Mouse (Mus musculus): Measurements from ENCODE around the gene Phf2. TPM values are rescaled to one million over a fixed set of nuclear protein-coding genes. Genes with fewer than 3 reads are reported as not detected.
"Not testable (repeated sequence)": the region's sequence is repeated elsewhere in the genome, so short reads cannot be mapped to it uniquely, and the experiment has no call there.

Gene Phf2
- polyA plus RNA-seq, 1 experiment from 2014 or later, result 3.6 TPM

DNA sequence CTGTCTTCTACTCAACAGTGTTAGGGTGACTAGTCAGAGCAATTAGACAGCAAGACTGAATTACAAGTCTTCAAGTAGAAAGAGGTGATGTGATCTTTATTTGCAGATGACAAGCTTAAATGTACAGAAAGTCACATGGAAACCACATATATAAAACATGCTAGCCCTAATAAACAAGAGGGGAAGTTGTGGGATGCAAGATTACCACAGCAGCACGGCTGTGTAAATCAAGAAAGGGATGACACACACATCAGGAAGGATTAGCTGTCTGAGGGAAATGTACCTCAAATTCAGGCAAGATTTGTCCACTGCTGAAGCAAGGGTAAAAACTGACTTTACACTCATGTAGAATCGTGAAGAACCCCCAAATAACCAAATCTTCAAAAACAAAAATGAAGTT lies 32.6 kb downstream of the Phf2 start:
- Histone ChIP-seq H3K36me3 (peaks cover 14% of the 10 kb centered on the region), H3K27ac (replicated peaks) (no peak overlapping the region), H3K9me3 (no peaks in the 10 kb centered on the region), H3K9ac (no peak overlapping the region), H3K4me2 (no peak overlapping the region), H3K4me1 (peaks cover 42% of the 10 kb centered on the region), H3K4me3 (no peak overlapping the region), H3K27me3 (replicated peaks) (no peaks in the 10 kb centered on the region)
- ATAC-seq (ENCODE audit: extremely low read depth, insufficient number of reproducible peaks, low FRiP score, low TSS enrichment), result no peak
- WGBS, result 79% methylated on average over 2 of the region's 2 CpGs

DNA sequence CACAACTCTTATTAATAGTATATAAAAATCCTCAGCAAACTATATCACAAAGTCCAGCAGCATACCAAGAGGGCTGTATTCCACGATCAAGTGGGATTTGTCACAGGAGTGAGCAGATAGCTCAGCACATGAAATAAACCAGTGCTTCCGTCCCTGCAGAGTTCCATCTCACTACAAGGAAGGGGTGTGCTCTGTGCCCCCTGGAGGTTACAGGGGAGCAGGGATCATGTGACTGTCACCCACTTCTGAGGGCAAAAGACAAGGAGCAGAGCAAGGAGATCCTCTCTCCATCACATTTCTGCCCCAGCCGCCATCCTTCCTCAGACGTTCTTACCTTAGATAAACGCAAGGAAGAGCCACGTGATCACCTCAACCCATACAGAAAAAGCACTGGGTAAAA lies 33.4 kb downstream of the Phf2 start:
- H3K36me3 ChIP-seq, result peaks cover 19% of the 10 kb centered on the region
- H3K4me2 ChIP-seq, result no peak overlapping the region
- H3K27ac ChIP-seq (replicated peaks), result no peak overlapping the region
- H3K27me3 ChIP-seq (replicated peaks), result no peaks in the 10 kb centered on the region
- no peak for ATAC-seq (ENCODE audit: extremely low read depth, insufficient number of reproducible peaks, low FRiP score, low TSS enrichment)
- WGBS, result 61% methylated on average over 6 of the region's 6 CpGs
- no peaks in the 10 kb centered on the region for H3K9me3 ChIP-seq
- H3K4me1 ChIP-seq, result peaks cover 42% of the 10 kb centered on the region
- H3K4me3 ChIP-seq, result no peak overlapping the region
- H3K9ac ChIP-seq, result no peak overlapping the region

DNA sequence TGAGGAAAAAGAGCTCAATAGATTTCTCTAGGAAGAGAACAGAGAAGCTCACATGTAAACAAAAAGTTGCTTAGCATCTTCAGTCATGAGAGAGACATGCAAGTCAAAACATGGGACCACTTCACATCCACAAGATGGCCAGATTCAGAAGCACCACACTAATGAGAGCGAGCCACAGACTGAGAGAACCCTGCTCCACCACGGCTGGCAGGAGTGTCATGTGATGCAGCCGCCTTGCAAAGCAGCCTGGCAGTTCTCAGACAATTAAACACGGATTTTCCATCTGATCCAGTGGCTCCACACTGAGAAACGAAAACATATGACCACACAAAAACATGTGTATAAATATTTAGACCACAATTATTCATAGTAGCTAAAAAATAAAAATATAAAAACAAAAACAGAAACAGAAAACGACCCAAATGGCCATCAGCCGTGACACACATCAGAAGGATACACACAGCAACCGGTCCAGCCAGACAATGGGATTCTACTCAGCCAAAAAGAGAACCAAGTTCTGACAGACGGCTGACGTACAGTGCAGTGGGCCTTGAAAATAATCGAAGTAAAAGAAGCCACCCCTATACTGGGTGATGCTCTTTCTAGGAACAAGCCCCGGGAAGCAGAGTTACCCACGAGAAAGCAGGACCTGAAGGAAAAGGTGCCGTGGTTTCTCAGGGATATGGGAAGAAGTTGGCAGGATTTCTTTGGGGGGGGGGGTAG lies 40.2 kb downstream of the Phf2 start:
- Histone ChIP-seq H3K36me3 (peaks cover 84% of the 10 kb centered on the region), H3K27ac (replicated peaks) (no peak overlapping the region)
- WGBS, result 81% methylated on average over 14 of the region's 14 CpGs

DNA sequence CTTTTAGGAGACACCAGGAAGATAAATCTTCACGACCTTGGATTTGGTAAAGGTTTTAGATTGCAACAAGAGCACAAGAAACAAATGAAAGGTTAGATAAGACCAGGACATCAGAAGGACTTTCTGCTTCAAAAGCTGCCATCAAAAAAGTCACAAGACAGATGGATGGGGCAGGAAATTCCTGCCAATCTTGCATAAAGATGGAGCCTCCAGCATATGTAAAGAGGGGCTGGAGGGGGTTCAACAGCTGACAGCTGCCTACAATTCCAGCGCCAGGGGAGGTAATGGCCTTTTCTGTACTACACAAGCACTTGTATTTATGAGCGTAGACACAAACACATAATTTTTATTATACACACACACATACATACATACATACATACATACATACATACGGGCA lies 41.1 kb downstream of the Phf2 start:
- Histone ChIP-seq H3K9ac (no peak overlapping the region), H3K36me3 (peaks cover 90% of the 10 kb centered on the region), H3K27ac (replicated peaks) (no peak overlapping the region), H3K9me3 (no peaks in the 10 kb centered on the region), H3K27me3 (replicated peaks) (no peaks in the 10 kb centered on the region), H3K4me2 (no peak overlapping the region), H3K4me3 (no peak overlapping the region), H3K4me1 (no peaks in the 10 kb centered on the region)
- WGBS, result 80% methylated on average over 4 of the region's 4 CpGs
- no peak for ATAC-seq (ENCODE audit: extremely low read depth, insufficient number of reproducible peaks, low FRiP score, low TSS enrichment)

More for the DNA sequence above, 40.2 kb downstream of the Phf2 start:
- H3K9ac ChIP-seq, result no peak overlapping the region
- H3K4me2 ChIP-seq, result no peak overlapping the region
- no peak overlapping the region for H3K4me3 ChIP-seq
- H3K9me3 ChIP-seq, result no peaks in the 10 kb centered on the region
- peaks cover 6% of the 10 kb centered on the region; the same call in 1 of the 2 replicates for H3K4me1 ChIP-seq
- H3K27me3 ChIP-seq (replicated peaks), result no peaks in the 10 kb centered on the region
- no peak for ATAC-seq (ENCODE audit: extremely low read depth, insufficient number of reproducible peaks, low FRiP score, low TSS enrichment)

DNA sequence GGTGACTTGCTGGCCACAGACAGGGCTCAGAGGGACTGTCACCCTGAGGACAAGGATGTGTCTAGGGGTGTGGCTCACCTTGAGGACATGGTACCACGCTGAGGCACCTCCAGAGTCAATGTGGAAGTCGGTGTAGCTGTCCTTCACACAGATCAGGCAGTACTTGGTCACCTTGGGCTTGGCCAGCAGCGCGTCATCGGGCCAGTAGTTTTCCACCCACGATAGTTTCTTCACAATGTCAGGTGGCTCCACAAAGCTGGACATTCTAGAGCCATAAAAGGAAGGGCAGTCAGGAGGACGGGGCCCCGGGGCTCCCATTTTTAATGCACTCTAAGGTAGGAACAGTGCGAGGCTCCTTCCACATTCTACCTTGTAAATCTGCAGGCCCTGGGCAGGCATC lies 48.0 kb downstream of the Phf2 start:
- no peak for ATAC-seq (ENCODE audit: extremely low read depth, insufficient number of reproducible peaks, low FRiP score, low TSS enrichment)
- WGBS, result 90% methylated on average over 9 of the region's 9 CpGs
- H3K27me3 ChIP-seq (replicated peaks), result no peaks in the 10 kb centered on the region
- peaks cover 98% of the 10 kb centered on the region for H3K36me3 ChIP-seq
- no peak overlapping the region for H3K4me3 ChIP-seq
- H3K9ac ChIP-seq, result no peak overlapping the region
- H3K4me2 ChIP-seq, result no peak overlapping the region
- no peaks in the 10 kb centered on the region for H3K9me3 ChIP-seq
- no peak overlapping the region for H3K27ac ChIP-seq (replicated peaks)
- H3K4me1 ChIP-seq, result no peaks in the 10 kb centered on the region

DNA sequence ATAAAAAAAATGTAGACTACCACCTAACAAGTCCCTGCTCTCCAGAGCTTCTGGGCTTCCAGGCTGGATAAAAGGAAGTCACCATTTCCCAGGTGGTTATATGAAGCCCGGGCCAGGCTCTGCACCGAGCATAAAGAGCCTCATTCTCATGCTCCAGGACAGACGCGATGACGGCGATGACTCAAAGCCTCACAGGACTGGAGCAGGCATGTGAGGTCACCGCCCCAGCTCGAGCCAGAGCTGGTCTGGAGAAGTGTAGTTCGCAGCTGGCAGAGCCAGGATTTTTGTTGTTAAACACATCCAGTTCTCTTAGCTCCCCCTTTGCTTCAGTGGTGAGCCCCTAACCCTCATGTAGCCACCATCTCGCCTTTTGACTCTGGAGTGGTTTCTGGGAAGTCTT lies 48.6 kb downstream of the Phf2 start:
- Histone ChIP-seq H3K36me3 (peaks cover 98% of the 10 kb centered on the region), H3K4me3 (no peak overlapping the region), H3K27me3 (replicated peaks) (no peaks in the 10 kb centered on the region), H3K4me1 (no peaks in the 10 kb centered on the region), H3K9me3 (no peaks in the 10 kb centered on the region), H3K27ac (replicated peaks) (no peak overlapping the region), H3K4me2 (no peak overlapping the region), H3K9ac (no peak overlapping the region)
- no peak for ATAC-seq (ENCODE audit: extremely low read depth, insufficient number of reproducible peaks, low FRiP score, low TSS enrichment)
- 72% methylated on average over 10 of the region's 10 CpGs for WGBS

DNA sequence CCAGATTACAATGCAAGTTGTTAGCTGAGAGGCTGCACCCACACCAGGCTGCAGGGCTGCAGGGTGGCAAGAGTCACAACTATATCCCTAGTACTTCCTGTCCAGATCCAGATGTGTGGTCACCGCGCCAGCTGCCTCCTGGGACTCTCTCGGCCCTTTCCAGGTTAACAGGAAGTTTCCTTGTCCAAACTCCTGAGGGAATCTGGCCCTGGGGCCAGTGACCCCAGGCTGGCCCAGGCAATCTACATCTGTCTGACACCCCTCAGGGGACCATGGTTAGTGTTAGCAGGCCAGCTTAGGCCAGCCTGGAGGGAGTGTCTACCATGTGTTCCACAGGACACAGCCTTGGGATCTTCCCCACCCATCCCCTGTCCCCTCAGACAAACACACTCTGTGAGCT lies 51.8 kb downstream of the Phf2 start:
- no peak for ATAC-seq (ENCODE audit: extremely low read depth, insufficient number of reproducible peaks, low FRiP score, low TSS enrichment)
- Histone ChIP-seq H3K9ac (no peak overlapping the region), H3K4me3 (no peak overlapping the region), H3K27me3 (replicated peaks) (no peaks in the 10 kb centered on the region), H3K9me3 (no peaks in the 10 kb centered on the region), H3K36me3 (peaks cover 98% of the 10 kb centered on the region), H3K4me2 (no peak overlapping the region), H3K4me1 (no peaks in the 10 kb centered on the region), H3K27ac (replicated peaks) (no peak overlapping the region)
- WGBS, result 74% methylated on average over 3 of the region's 3 CpGs

DNA sequence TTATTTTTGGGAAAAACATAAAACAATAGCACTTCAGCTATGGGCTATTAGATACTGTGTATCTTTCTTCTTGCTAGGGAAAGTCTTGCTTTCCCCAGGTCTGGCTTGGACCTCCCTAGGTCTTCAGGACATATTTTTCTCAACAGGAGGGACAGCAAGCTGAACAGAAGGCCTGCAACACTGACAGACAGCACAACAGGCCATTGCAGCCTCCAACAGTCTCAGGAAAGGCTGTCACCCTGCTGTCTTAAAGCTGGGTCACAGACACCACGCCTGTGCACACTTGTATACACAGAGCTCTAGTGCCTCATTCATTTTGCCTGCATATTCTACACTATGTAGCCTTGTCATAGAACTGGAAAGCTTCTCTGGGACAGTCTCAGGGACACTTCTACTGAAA lies 56.5 kb downstream of the Phf2 start:
- no peak overlapping the region for H3K4me2 ChIP-seq
- no peak for ATAC-seq (ENCODE audit: extremely low read depth, insufficient number of reproducible peaks, low FRiP score, low TSS enrichment)
- WGBS, result 88% methylated on average over 1 of the region's 1 CpGs
- no peak overlapping the region for H3K27ac ChIP-seq (replicated peaks)
- H3K9me3 ChIP-seq, result no peaks in the 10 kb centered on the region
- H3K9ac ChIP-seq, result no peak overlapping the region
- no peak overlapping the region for H3K4me3 ChIP-seq
- peaks cover 97% of the 10 kb centered on the region for H3K36me3 ChIP-seq
- peaks cover 14% of the 10 kb centered on the region for H3K4me1 ChIP-seq
- no peaks in the 10 kb centered on the region for H3K27me3 ChIP-seq (replicated peaks)

DNA sequence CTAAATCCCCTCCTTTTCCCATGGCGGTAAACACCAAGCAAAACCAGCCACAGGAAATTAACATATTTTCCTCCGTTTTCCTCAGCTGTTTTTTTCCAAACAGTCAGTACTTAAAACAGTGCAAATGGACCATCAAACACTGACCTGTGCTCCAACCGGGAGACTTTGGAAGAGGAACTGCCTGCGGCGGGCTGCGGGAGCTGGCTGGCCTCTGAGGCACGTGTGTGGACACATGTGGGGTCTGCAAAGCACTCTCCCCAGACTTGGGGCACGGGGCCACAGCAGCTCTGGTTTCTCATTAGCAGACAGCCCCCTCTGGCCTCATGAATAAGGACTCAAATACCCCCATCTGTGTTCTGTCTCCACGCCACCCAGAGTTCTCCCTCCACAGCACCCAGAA lies 59.9 kb downstream of the Phf2 start:
- H3K9ac ChIP-seq, result no peak overlapping the region
- no peak overlapping the region for H3K27ac ChIP-seq (replicated peaks)
- peaks cover 22% of the 10 kb centered on the region for H3K4me1 ChIP-seq
- H3K27me3 ChIP-seq (replicated peaks), result no peaks in the 10 kb centered on the region
- H3K4me3 ChIP-seq, result no peak overlapping the region
- no peaks in the 10 kb centered on the region for H3K9me3 ChIP-seq
- H3K36me3 ChIP-seq, result peaks cover 90% of the 10 kb centered on the region
- WGBS, result 82% methylated on average over 9 of the region's 9 CpGs
- ATAC-seq (ENCODE audit: extremely low read depth, insufficient number of reproducible peaks, low FRiP score, low TSS enrichment), result no peak
- H3K4me2 ChIP-seq, result no peak overlapping the region

DNA sequence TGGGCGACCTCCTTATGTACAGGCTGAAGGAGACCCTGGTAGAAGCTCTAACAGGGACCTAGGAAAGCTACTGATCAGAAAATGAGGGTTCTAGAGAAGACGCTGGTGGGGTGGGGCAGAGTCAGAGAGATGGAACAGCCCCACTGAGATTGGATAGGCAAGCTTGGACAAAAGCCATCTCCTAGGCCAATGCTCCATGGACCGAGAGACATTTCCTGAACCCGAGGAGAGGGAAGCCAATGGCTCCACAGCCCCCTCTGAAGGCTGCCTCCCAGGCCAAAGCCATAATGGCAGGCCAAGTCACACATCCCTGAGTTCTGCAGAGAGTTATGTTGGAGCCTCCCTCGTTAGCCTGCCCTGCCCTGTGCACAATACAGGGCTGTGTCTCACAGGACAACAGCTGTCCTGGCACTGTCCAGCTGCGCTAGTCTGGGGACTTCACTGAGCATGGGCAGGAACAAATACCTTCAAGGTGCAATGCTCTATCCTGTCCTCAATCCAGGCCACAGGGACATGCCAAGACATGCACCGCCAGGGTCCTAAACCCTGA lies 60.6 kb downstream of the Phf2 start:
- no peak overlapping the region for H3K27ac ChIP-seq (replicated peaks)
- no peak overlapping the region for H3K4me2 ChIP-seq
- no peak overlapping the region for H3K4me3 ChIP-seq
- peaks cover 22% of the 10 kb centered on the region for H3K4me1 ChIP-seq
- no peaks in the 10 kb centered on the region for H3K9me3 ChIP-seq
- WGBS, result 80% methylated on average over 7 of the region's 7 CpGs
- no peak overlapping the region for H3K9ac ChIP-seq
- H3K27me3 ChIP-seq (replicated peaks), result no peaks in the 10 kb centered on the region
- ATAC-seq (ENCODE audit: extremely low read depth, insufficient number of reproducible peaks, low FRiP score, low TSS enrichment), result no peak
- H3K36me3 ChIP-seq, result peaks cover 90% of the 10 kb centered on the region

DNA sequence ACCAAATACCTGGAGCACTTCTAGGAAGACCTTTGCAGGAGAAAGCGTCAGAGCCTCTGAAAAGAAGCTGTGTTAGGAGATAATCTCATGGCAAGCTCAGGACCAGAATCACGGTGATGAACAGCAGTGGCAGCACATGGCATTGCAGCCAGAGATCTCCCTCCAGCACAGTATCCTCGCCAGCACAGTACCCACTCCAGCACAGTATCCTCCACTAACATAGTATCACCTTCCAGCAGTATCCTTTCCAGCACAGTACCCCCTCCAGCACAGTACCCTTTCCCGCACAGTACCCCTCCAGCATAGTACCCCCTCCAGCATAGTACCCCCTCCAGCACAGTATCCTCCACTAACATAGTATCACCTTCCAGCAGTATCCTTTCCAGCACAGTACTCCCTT lies 61.3 kb downstream of the Phf2 start:
- 77% methylated on average over 4 of the region's 4 CpGs for WGBS

DNA sequence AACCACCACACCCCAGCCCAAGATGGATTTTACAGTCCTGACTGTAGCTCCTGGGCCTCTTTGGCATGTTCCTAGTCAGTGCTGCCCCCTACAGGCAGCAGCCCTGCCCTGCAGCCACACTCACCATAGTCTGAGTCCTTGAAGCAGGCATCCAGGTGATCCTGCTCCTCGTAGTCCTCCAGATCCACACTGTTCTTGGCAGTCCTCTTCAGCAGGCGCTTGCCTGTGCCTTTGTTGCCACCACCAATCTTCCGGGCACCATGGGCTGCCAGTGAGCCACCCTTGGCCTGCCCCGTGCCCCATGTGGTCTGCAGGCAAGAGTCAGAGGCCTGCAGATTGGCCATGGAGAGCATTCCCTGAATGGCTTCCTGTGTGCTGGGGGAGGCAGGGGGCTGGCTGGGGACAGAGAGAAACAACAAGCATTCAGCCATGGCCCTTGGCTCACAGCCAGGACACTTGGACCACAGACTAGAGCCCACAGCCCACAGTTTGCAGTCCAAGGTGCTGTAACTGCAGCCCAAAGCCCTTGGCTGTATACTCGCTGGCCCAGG lies 63.4 kb downstream of the Phf2 start:
- no peak overlapping the region for H3K4me2 ChIP-seq
- 76% methylated on average over 5 of the region's 5 CpGs for WGBS
- H3K9ac ChIP-seq, result no peak overlapping the region
- H3K27ac ChIP-seq (replicated peaks), result no peak overlapping the region
- peaks cover 22% of the 10 kb centered on the region for H3K4me1 ChIP-seq
- no peaks in the 10 kb centered on the region for H3K27me3 ChIP-seq (replicated peaks)
- H3K9me3 ChIP-seq, result no peaks in the 10 kb centered on the region
- ATAC-seq (ENCODE audit: extremely low read depth, insufficient number of reproducible peaks, low FRiP score, low TSS enrichment), result no peak
- H3K4me3 ChIP-seq, result no peak overlapping the region
- H3K36me3 ChIP-seq, result peaks cover 88% of the 10 kb centered on the region

More for the DNA sequence above, 61.3 kb downstream of the Phf2 start:
- H3K9ac ChIP-seq; ATAC-seq (ENCODE audit: extremely low read depth, insufficient number of reproducible peaks, low FRiP score, low TSS enrichment); H3K27ac ChIP-seq (replicated peaks); H3K27me3 ChIP-seq (replicated peaks); H3K9me3 ChIP-seq; H3K4me3 ChIP-seq; H3K4me2 ChIP-seq: not testable (repeated sequence)
- Histone ChIP-seq H3K36me3 (peaks cover 89% of the 10 kb centered on the region), H3K4me1 (peaks cover 22% of the 10 kb centered on the region)

Data from heart, embryonic 13.5 days (tissue).